ENCODE assay signal across 11 mouse cellular contexts in genomic region chr12:110047466-110048250, GRCm38 (mm10).
DNase-seq lines count a peak whose midpoint lies in the region.
"Had no signal": no experiment of that assay in that cellular context is flagged by ENCODE, and none has a peak within 500 bp of the region (broad histone marks: within the 10 kb centered on the region; RNA-seq: fewer than 3 reads in every experiment).

No protein-coding gene starts in this region.

- DNase-seq in left cerebral cortex, adult 18-20 months (ENCODE audit: low spot score in 2 of 2): peak; percentile 21 to 41
- DNase-seq in left cerebral cortex, adult 11 months (ENCODE audit: low spot score): no peak
- peak; percentile 14 for DNase-seq in NIH3T3 (ENCODE audit: low read depth)
- peak; percentile 61 for DNase-seq in brain, adult 2 months (ENCODE audit: low read depth, low spot score)
- DNase-seq in layer of hippocampus, postnatal 10 days (ENCODE audit: low spot score in 2 of 2): peak; percentile 23
- DNase-seq in kidney, adult 11 months: no peak
- no peak for DNase-seq in adrenal gland, postnatal 4 days (ENCODE audit: low spot score in 2 of 2)
- DNase-seq: adrenal gland, postnatal 25 days; kidney, postnatal 36 days; liver, embryonic 13.5 days; thymus, postnatal 25 days had no signal

Comparison
In these comparisons a context has a peak if more than half of its experiments do, and no peak if none do; other contexts are left out.
1. DNase-seq: peak in left cerebral cortex, adult 18-20 months (2 of 2), NIH3T3 (single experiment), brain, adult 2 months (single experiment) and layer of hippocampus, postnatal 10 days (2 of 2); none in left cerebral cortex, adult 11 months (single experiment), kidney, adult 11 months (single experiment) and adrenal gland, postnatal 4 days (0 of 2).